Mouse (Mus musculus) monocyte, adult 59 days (primary cell): ENCODE results near the gene Gjb5. TPM values are rescaled to one million over a fixed set of nuclear protein-coding genes. Genes with fewer than 3 reads are reported as not detected.

Source experiments
- total RNA-seq, 2 experiments: library from RNA; stranded (reverse); gene quantifications; one replicate each; pipeline ENCODE4 v1.2.4; 2023

Gene Gjb5
- not detected for total RNA-seq

DNA sequence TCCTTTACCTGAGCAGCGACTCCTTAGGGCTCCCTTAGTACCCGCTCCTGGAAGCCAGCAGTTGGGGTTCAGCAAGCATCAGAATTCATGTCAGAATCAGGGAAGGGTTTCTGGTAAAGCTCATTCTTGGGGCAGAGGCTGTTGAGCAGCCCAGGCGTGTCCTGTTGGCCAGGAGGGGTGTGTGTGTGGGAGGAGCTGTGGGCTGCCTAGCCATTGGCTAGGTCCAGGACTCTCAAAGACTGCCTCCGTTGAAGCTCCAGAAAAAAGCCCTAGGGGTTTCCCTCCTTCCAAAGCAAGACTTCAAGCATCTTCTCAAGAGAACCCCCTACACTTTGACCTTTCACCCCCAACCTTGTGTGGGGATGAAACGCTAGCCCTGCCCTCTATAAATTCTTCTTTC is at the start of gene Gjb5:
Gene Gjb5, minus strand, starts transcription at position 164 of the 400 bp plus-strand sequence.

DNA sequence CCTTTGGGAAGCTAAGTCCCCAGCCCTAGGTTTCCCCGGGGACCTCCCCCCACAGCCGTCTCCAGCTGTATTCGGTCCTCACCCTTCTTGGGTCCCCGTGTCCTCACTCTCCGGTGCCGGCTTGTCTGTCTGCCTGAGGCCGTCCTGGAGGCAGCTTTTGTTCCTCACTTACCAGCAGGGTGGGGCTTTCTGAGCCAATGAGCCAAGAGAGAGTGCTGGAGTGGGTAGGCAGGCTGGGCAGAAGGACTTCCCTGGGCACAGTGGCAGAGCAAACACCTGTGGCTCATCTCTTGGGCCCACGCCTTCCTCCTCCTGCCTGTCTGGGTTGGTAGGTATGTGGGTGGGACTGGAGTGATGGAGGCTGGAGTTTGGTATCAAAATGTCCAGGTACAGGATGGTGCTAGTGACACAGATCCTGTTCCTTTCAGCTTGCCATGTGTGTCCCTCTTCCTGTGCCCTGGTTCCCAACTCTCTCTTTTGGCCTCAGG is 4.0 kb downstream of the Gjb5 start, which contains the start of gene Gjb4:
Gene Gjb4, minus strand, starts transcription at position 131 of the 488 bp plus-strand sequence.

DNA sequence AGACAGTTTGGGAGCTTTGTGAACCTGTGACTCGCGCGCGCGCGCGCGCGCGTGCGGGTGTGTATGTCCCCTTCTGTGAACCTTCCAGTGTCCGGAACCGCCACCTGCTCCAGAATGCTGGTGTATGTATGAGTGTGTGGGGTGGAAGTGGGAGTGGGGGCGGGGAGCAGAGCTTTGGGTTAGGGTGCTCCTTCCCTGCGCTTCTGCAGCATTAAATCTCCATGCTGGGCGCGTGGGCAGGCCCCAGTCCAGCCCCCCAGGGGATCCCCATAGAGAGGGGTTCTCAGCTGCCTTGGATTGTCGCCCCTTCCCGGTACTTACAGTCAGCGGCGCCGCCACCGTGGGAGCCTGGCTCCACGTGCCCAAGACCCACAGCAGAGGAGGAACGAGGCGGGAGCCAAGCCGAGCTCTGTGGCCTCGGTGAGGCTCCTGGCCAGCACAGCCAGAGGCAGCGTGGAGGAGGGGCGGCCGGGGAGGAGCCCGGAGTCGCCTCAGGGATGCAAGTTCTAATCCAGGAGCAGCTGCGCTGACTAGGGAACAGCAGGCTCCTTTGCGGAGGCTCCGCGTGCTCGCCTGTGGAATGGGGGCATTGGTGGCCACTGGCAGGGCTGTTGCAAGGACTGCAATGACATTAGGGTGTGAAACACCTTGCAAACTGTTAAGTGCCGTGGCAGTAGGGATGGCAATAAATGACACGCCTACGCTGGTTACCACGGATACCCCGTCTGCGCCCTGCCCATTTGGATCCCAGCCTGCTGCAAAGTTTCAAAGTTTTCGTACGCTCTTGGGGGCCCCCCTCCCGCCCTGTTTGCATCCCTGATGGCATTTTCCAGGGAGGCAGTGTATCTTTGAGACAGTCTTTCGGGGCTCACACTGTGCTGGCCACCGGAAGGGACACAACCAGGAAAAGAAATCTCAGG is 27.5 kb downstream of the Gjb5 start, which contains the start of gene Gjb3:
Gene Gjb3, minus strand, starts transcription at position 664 of the 920 bp plus-strand sequence.

DNA sequence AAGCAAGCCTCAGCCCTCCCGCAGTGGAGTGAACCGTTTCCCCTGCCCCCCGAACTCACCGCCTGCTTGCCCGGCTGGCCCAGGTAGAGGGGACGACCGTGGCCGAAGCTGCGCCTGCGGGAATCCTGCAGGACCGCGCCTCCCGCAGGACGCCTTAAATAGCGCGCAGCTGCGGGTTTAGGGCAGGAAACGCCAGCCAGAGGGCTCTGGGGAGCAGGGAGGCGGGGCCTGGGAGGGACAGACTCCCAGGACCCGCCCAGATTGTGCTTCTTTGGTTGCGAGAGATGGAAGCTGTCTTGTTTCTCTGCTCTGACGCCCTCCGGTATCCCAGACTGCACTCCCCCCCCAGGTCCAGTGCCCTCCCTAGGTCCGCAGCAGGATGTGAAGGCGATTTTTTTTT is 44.1 kb downstream of the Gjb5 start, which contains the start of gene Gja4:
Gene Gja4, minus strand, starts transcription at position 179 of the 400 bp plus-strand sequence.

Other genes with a start within 250 kb of the Gjb5 start
- 1 to 10 TPM; 7.6 to 9.8 TPM for gene Tmem35b, start 234.5 kb downstream of the Gjb5 start, total RNA-seq
- gene Dlgap3, start 189.0 kb downstream of the Gjb5 start, total RNA-seq = not detected
- gene Smim12, start 114.4 kb downstream of the Gjb5 start, total RNA-seq = 10 to 100 TPM; 24.9 to 29.7 TPM
- not detected for gene Gja4, start 44.1 kb downstream of the Gjb5 start, total RNA-seq
- gene Gjb3, start 27.3 kb downstream of the Gjb5 start, total RNA-seq = not detected
- not detected for gene Gjb4, start 4.1 kb downstream of the Gjb5 start, total RNA-seq